Mouse (Mus musculus) thymus, adult 2 months (tissue): Measurements from ENCODE around the gene Msi2. TPM values are rescaled to one million over a fixed set of nuclear protein-coding genes. Genes with fewer than 3 reads are reported as not detected.

Experiments
- DNase-seq: peaks from one replicate; pipeline ENCODE4 v3.0.0; 2021
- H3K27ac ChIP-seq: fragments of 200-500 bp; 2 replicates; pipeline ENCODE4 v1.5.1; 2012; ENCODE audit warnings: low read length, control low read depth; ENCODE audit not compliant: control insufficient read depth, insufficient read depth
- H3K27me3 ChIP-seq: fragments of 200-500 bp; 2 replicates; pipeline ENCODE4 v1.6.1; 2012; ENCODE audit warnings: mild to moderate bottlenecking, low read length, moderate library complexity, mixed read lengths; ENCODE audit not compliant: control insufficient read depth, insufficient read depth
- H3K36me3 ChIP-seq: fragments of 200-500 bp; 2 replicates; pipeline ENCODE4 v1.6.1; 2012; ENCODE audit warnings: mild to moderate bottlenecking, low read length, moderate library complexity; ENCODE audit not compliant: control insufficient read depth, insufficient read depth
- H3K4me1 ChIP-seq: fragments of 200-500 bp; replicated peaks from 2 replicates; pipeline ENCODE4 v1.6.1; 2012; ENCODE audit warnings: low read length; ENCODE audit not compliant: control insufficient read depth, insufficient read depth
- H3K4me3 ChIP-seq: fragments of 200-500 bp; 2 replicates; pipeline ENCODE4 v1.5.1; 2012; ENCODE audit warnings: mild to moderate bottlenecking, low read length, control low read depth, moderate library complexity; ENCODE audit not compliant: control insufficient read depth, insufficient read depth
- CTCF ChIP-seq: fragments of 200-500 bp; IDR thresholded peaks from 2 replicates; pipeline ENCODE4 v1.5.1; 2012; ENCODE audit warnings: mild to moderate bottlenecking, control low read depth, low read length, moderate library complexity, borderline replicate concordance; ENCODE audit not compliant: control insufficient read depth, poor library complexity, insufficient read depth; ENCODE audit errors: extremely low read depth
- POLR2A ChIP-seq: fragments of 200-500 bp; IDR thresholded peaks from 2 replicates; pipeline ENCODE4 v1.6.1; 2012; ENCODE audit warnings: mild to moderate bottlenecking, low read length, control low read depth, moderate library complexity; ENCODE audit not compliant: control insufficient read depth, poor library complexity, insufficient read depth; ENCODE audit errors: extremely low read depth
- WGBS: fragments of 180-500 bp; shearing (Covaris S2); methylation state at CpG from one replicate; pipeline ENCODE4 v1.1.7; 2018; 5-methylcytosine and 5-hydroxymethylcytosine counted together
- polyA plus RNA-seq: library from polyadenylated mRNA; depleted of rRNA; stranded (reverse); fragments of >200 nt; gene quantifications from 2 replicates; pipeline ENCODE4 v1.2.3, GENCODE M21; 2012

The Msi2 gene
- polyA plus RNA-seq, 1 experiment, result 51.3 TPM

- Histone ChIP-seq H3K4me3 (no peak overlapping the region), H3K36me3 (no peaks in the 10 kb centered on the region), H3K27ac (no peak overlapping the region), H3K27me3 (no peaks in the 10 kb centered on the region), H3K4me1 (no peaks in the 10 kb centered on the region)
- DNase-seq, result no peak
- TF ChIP-seq CTCF (no peak), POLR2A (no peak)
These were observed 247.7 kb downstream of the Msi2 start for GRCm38 (mm10) chr11:88470599-88470998.

GRCm38 (mm10) chr11:88468996-88469395, 249.3 kb downstream of the Msi2 start:
- Histone ChIP-seq H3K4me3 (no peak overlapping the region), H3K4me1 (no peaks in the 10 kb centered on the region), H3K27ac (no peak overlapping the region), H3K27me3 (no peaks in the 10 kb centered on the region), H3K36me3 (no peaks in the 10 kb centered on the region)
- TF ChIP-seq CTCF, result no peak
- TF ChIP-seq POLR2A, result no peak
- no peak for DNase-seq

DNA sequence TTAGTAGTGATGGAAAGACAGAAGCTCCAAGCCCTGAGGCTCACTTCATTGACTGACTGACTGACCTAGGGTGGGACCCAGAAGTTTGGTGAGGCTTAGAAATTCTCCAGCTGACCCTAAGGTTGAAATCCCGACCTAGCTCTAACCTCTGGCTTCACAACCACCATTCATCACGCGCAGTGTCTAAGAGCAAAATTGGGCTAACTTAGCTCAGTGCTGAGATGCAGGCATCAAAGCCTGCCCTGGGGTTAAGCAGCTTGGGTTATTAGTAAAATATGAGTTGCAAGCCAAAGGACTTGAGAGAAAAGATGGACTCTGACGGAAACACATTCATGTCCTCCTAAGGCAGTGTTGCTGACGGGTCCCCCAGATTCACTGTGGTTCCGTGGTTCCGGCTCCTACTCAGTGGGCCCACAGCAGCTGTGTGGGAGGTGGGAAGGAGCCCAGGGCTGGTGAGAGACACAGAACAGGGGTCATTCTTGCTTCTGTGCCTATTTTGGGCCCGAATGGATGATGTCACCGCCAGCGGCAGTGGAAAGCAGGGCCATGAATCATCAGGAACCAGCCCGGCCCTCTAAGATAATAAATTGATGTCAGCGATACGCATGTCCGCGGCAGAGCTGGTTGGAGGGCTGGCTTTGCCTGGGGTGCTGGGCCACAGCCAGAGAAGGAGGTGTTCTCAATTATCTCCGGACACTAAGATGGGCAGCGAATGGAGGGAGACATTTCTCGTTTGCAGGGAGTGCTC, 250.6 kb downstream of the Msi2 start:
- TF ChIP-seq CTCF (no peak), POLR2A (no peak)
- 93% methylated on average over 18 of the region's 18 CpGs for WGBS
- Histone ChIP-seq H3K27ac (no peak overlapping the region), H3K4me3 (no peak overlapping the region), H3K4me1 (no peaks in the 10 kb centered on the region), H3K27me3 (no peaks in the 10 kb centered on the region), H3K36me3 (no peaks in the 10 kb centered on the region)
- DNase-seq, result no peak

- no peaks in the 10 kb centered on the region for H3K27me3 ChIP-seq
- 93% methylated on average over 6 of the region's 6 CpGs for WGBS
- TF ChIP-seq CTCF (no peak), POLR2A (no peak)
- no peak for DNase-seq
- H3K4me1 ChIP-seq, result no peaks in the 10 kb centered on the region
- no peaks in the 10 kb centered on the region for H3K36me3 ChIP-seq
- H3K27ac ChIP-seq, result no peak overlapping the region
- H3K4me3 ChIP-seq, result no peak overlapping the region
These were observed 254.4 kb downstream of the Msi2 start for GRCm38 (mm10) chr11:88463951-88464350.

DNA sequence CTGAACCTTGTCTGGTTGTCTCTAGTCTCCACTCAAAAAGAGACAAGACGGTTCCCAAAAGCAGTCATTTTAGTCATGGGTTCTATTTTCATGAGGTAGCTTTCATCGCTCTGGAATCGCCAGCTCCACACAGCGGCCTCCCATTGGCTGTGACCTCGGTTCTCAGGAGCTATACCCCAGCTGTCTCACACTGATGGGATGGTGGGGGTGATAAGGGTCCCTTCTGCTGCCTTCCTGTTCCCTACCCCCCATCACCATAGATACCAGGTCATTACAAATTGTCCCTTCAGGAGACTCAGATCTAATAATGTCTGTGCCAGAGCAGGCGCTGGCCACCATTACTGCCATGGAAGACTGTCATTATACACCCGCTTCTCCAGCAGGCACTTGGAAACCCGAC, 255.5 kb downstream of the Msi2 start:
- WGBS, result 97% methylated on average over 8 of the region's 8 CpGs
- no peak for DNase-seq
- Histone ChIP-seq H3K36me3 (no peaks in the 10 kb centered on the region), H3K27me3 (no peaks in the 10 kb centered on the region), H3K27ac (no peak overlapping the region), H3K4me1 (no peaks in the 10 kb centered on the region), H3K4me3 (no peak overlapping the region)
- no peak for TF ChIP-seq POLR2A
- no peak for TF ChIP-seq CTCF

- 97% methylated on average over 4 of the region's 4 CpGs for WGBS
These were observed 256.7 kb downstream of the Msi2 start for GRCm38 (mm10) chr11:88461601-88462000.

GRCm38 (mm10) chr11:88459946-88460736, 258.2 kb downstream of the Msi2 start:
- DNase-seq, result no peak
- H3K27ac ChIP-seq, result no peak overlapping the region
- no peaks in the 10 kb centered on the region for H3K27me3 ChIP-seq
- TF ChIP-seq CTCF (no peak), POLR2A (no peak)
- H3K36me3 ChIP-seq, result no peaks in the 10 kb centered on the region
- WGBS, result 94% methylated on average over 19 of the region's 19 CpGs
- H3K4me1 ChIP-seq, result peaks cover 10% of the 10 kb centered on the region; the same call in 1 of the 2 replicates
- H3K4me3 ChIP-seq, result no peak overlapping the region

More at GRCm38 (mm10) chr11:88461601-88462000, 256.7 kb downstream of the Msi2 start:
- H3K27ac ChIP-seq, result no peak overlapping the region
- TF ChIP-seq POLR2A (no peak), CTCF (no peak)
- no peaks in the 10 kb centered on the region for H3K36me3 ChIP-seq
- H3K4me1 ChIP-seq, result no peaks in the 10 kb centered on the region
- DNase-seq, result no peak
- H3K4me3 ChIP-seq, result no peak overlapping the region
- no peaks in the 10 kb centered on the region for H3K27me3 ChIP-seq
